ENCODE assay signal across 16 mouse cellular contexts in the genomic region with DNA sequence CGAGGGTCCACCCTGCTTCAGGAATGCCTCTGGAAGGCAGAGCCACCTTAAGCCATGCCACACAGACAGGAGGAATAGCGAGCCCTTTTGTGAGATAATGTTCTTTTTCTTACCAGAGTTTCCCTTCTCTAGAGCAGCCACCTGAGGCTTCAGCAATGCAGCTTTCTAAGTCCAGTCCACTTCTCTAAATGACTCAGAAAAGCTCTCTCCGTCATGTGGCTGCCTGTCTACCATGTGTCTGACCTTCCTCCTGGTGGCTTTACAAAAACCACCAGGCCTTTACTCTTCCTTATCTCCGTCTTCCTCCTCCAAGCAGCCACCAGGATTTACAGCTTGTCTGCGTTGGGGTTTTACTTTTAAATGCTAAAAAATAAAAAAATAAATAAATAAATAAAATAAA.
"Had no signal": no experiment of that assay in that cellular context is flagged by ENCODE, and none has a peak within 500 bp of the region (broad histone marks: within the 10 kb centered on the region; RNA-seq: fewer than 3 reads in every experiment).

No protein-coding gene starts in this region.

- DNase-seq: retina, postnatal 1 day; right cerebral cortex, adult 18-20 months; right cerebral cortex, postnatal 14 days; right cerebral cortex, postnatal 25 days; spleen, adult 18-20 months; thymus, adult 18-20 months; thymus, adult 2 months; thymus, postnatal 14 days; thymus, postnatal 25 days; thymus, postnatal 36 days; thymus, postnatal 4 days had no signal

- H3K36me3 ChIP-seq: neural tube, embryonic 12.5 days; neural tube, embryonic 13.5 days; neural tube, embryonic 15.5 days; stomach, embryonic 15.5 days had no signal

- H3K4me2 ChIP-seq: neural tube, embryonic 12.5 days; neural tube, embryonic 13.5 days; neural tube, embryonic 15.5 days had no signal

- H3K4me3 ChIP-seq: neural tube, embryonic 12.5 days; neural tube, embryonic 13.5 days; neural tube, embryonic 15.5 days; stomach, embryonic 15.5 days had no signal

- H3K9ac ChIP-seq: neural tube, embryonic 12.5 days; neural tube, embryonic 13.5 days; neural tube, embryonic 15.5 days; stomach, embryonic 15.5 days had no signal

- H3K9me3 ChIP-seq: neural tube, embryonic 12.5 days; neural tube, embryonic 13.5 days; neural tube, embryonic 15.5 days; stomach, embryonic 15.5 days had no signal

- H3K27me3 ChIP-seq: neural tube, embryonic 12.5 days; neural tube, embryonic 13.5 days; neural tube, embryonic 15.5 days; stomach, embryonic 15.5 days had no signal

- H3K4me1 ChIP-seq: neural tube, embryonic 12.5 days; neural tube, embryonic 13.5 days; neural tube, embryonic 15.5 days; stomach, embryonic 15.5 days had no signal

- H3K27ac ChIP-seq: neural tube, embryonic 12.5 days; neural tube, embryonic 13.5 days; neural tube, embryonic 15.5 days; stomach, embryonic 15.5 days; stomach, postnatal 0 days had no signal
